Mouse (Mus musculus): ENCODE results near the gene Srcin1.

DNA sequence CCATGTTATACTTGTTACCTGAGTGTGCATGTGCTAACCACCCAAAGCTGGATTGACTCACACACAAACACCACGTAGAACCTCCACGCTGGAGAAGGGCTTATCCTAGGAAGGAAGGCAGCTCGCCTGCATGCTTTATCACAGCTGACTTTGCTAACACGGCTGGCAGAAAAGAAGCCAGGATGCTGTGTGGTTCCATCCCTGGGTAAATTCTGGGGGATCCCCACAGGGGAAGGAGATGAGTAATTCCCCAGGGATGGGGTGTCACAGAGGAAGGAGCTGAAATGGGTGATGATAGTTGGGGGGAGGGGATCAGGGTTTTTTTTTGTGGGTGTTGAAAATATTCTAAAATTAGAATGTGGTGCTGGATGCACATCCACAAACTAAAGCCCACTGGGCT, 70.2 kb downstream of the Srcin1 start:
- TF ChIP-seq EP300 (IDR thresholded peaks at IDR 0.05; ENCODE audit: low read depth) (no peak), CTCF (IDR thresholded peaks at IDR 0.05; ENCODE audit: low read depth) (no peak)

Data from heart, postnatal 0 days (tissue).